Mouse (Mus musculus): ENCODE data around the gene Tbce. TPM values are rescaled to one million over a fixed set of nuclear protein-coding genes. Genes with fewer than 3 reads are reported as not detected.

The Tbce gene
- polyA plus RNA-seq (2015; fragmentation: Nextera tagmentation; extraction: Ambion mirVana) = 22.5 and 25.7 TPM in 2 replicates

GRCm38 (mm10) chr13:14039292-14039965 lies at the start of gene Tbce:
TSS of gene Tbce (minus strand) at chr13:14039638.

GRCm38 (mm10) chr13:14063013-14063941 lies 23.8 kb upstream of the Tbce start, which contains the start of the genes Arid4b and Ggps1:
TSS of gene Arid4b (plus strand) at chr13:14063232.
TSS of gene Ggps1 (minus strand) at chr13:14063488.

GRCm38 (mm10) chr13:13953874-13954832 lies 85.3 kb downstream of the Tbce start, which contains the start of gene B3galnt2:
TSS of gene B3galnt2 (plus strand) at chr13:13954469.

Other genes starting within 250 kb of the Tbce start
- gene B3galnt2, start 85.2 kb downstream of the Tbce start, polyA plus RNA-seq (2015; fragmentation: Nextera tagmentation; extraction: Ambion mirVana) = 12.2 and 13.1 TPM in 2 replicates
- gene Arid4b, start 23.6 kb upstream of the Tbce start, polyA plus RNA-seq (2015; fragmentation: Nextera tagmentation; extraction: Ambion mirVana) = 27.5 and 28.0 TPM in 2 replicates
- 24.9 and 28.6 TPM in 2 replicates for gene Ggps1, start 23.9 kb upstream of the Tbce start, polyA plus RNA-seq (2015; fragmentation: Nextera tagmentation; extraction: Ambion mirVana)